Mouse (Mus musculus) myocyte (in vitro differentiated cells): ENCODE results near the gene Olfr1085.

Experiments
- MYOD1 ChIP-seq, 3 experiments: IDR thresholded peaks; one replicate each; pipeline ENCODE4 v1.6.1; 2011; ENCODE audit warnings: control low read depth in 2 of 3, low read depth in 2 of 3, mild to moderate bottlenecking in 2 of 3, moderate library complexity in 1 of 3; ENCODE audit not compliant: insufficient read length in 2 of 3, control insufficient read depth in 1 of 3
- MYOG ChIP-seq, 3 experiments: IDR thresholded peaks; one replicate each; pipeline ENCODE4 v1.6.1; 2011; ENCODE audit warnings: control low read depth in 2 of 3, low read depth in 2 of 3, mild to moderate bottlenecking in 2 of 3; ENCODE audit not compliant: insufficient read length in 2 of 3, control insufficient read depth in 1 of 3, insufficient read depth in 1 of 3
- POLR2A ChIP-seq: IDR thresholded peaks from one replicate; pipeline ENCODE4 v1.6.1; 2011; ENCODE audit warnings: low read depth, mild to moderate bottlenecking, control low read depth, moderate library complexity; ENCODE audit not compliant: insufficient read length
- REST ChIP-seq: IDR thresholded peaks from one replicate; pipeline ENCODE4 v1.6.1; 2011; ENCODE audit warnings: mild to moderate bottlenecking, control low read depth, moderate library complexity; ENCODE audit not compliant: insufficient read depth, insufficient read length
- SRF ChIP-seq: IDR thresholded peaks from one replicate; pipeline ENCODE4 v1.6.1; 2011; ENCODE audit warnings: low read depth; ENCODE audit not compliant: control insufficient read depth, insufficient read length

- TF ChIP-seq POLR2A (no peak), REST (no peak), SRF (no peak), MYOD1 (IDR thresholded peaks at IDR 0.05; ENCODE audit: control insufficient read depth in 1 of 3, insufficient read length in 2 of 3, low read depth in 2 of 3) (no peak), MYOG (IDR thresholded peaks at IDR 0.05; ENCODE audit: control insufficient read depth in 1 of 3, insufficient read depth in 1 of 3, insufficient read length in 2 of 3, low read depth in 2 of 3) (no peak)
Measured at GRCm38 (mm10) chr2:86679992-86680391, 18.2 kb upstream of the Olfr1085 start, which contains the start of gene Olfr1086.
